Mouse (Mus musculus): ENCODE results near the gene Tiparp. TPM values are rescaled to one million over a fixed set of nuclear protein-coding genes. Genes with fewer than 3 reads are reported as not detected.

Gene Tiparp
- polyA plus RNA-seq, 1 experiment, result 5.2 TPM

DNA sequence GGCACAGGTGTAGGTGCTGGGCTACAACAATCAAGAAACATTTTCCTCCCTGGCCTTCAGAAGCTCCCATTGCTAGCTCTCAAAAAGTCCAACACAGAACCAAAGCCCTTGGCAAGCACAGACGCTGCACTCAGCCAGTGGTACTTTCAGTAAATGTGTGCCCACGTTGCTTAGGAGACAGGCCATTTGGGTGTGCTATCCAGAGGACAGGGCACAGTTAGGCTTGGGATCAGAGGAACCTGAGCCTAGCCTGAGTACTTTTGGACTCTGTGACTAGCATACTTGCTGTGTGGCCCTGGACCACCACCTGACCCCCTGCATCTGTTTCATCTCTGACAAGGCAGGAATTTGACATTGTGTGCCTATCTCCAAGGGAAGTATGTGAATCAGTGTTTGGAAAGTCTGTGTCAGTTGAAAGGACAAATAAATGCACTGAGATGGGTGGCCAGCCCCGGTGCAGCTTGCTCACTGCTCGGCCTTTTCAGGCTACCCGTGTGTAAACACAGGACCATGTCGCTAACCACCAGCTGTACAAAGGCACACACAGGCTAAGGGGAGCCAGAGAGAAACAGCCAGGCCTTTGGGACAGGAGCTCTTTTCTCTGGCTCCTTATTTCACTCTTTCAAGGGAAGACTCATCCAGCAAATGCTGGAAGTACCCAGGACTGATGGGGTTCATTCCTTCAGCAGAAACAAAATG, 35.9 kb downstream of the Tiparp start:
- Histone ChIP-seq H3K4me3 (no peak overlapping the region), H3K36me3 (ENCODE audit: control insufficient read depth, insufficient read depth) (no peaks in the 10 kb centered on the region), H3K27me3 (ENCODE audit: control insufficient read depth, insufficient read depth, insufficient read length) (no peaks in the 10 kb centered on the region), H3ac (ENCODE audit: control insufficient read depth, insufficient read length) (no peak overlapping the region), H3K79me2 (ENCODE audit: control insufficient read depth, insufficient read depth) (no peaks in the 10 kb centered on the region), H3K4me2 (ENCODE audit: low read depth) (no peak overlapping the region)
- TF ChIP-seq POLR2A (IDR thresholded peaks at IDR 0.05; ENCODE audit: insufficient read length, low read depth) (no peak), MYOD1 (IDR thresholded peaks at IDR 0.05; ENCODE audit: control insufficient read depth in 1 of 3, insufficient read length in 2 of 3, low read depth in 2 of 3) (no peak), E2F4 (IDR thresholded peaks at IDR 0.05; ENCODE audit: insufficient read depth) (no peak), REST (IDR thresholded peaks at IDR 0.05; ENCODE audit: insufficient read depth, insufficient read length) (no peak), MAX (IDR thresholded peaks at IDR 0.05; ENCODE audit: low read depth) (no peak), TCF12 (IDR thresholded peaks at IDR 0.05; ENCODE audit: insufficient read depth, poor library complexity, severe bottlenecking) (no peak), USF1 (IDR thresholded peaks at IDR 0.05; ENCODE audit: low read depth) (no peak), CEBPB (IDR thresholded peaks at IDR 0.05; ENCODE audit: insufficient read depth, poor library complexity, severe bottlenecking) (no peak), MYOG (IDR thresholded peaks at IDR 0.05; ENCODE audit: control insufficient read depth in 1 of 3, insufficient read depth in 1 of 3, insufficient read length in 2 of 3, low read depth in 2 of 3) (no peak), POLR2AphosphoS2 (IDR thresholded peaks at IDR 0.05; ENCODE audit: insufficient read length, low read depth) (no peak), TCF3 (IDR thresholded peaks at IDR 0.05; ENCODE audit: insufficient read length, low read depth) (no peak), SRF (IDR thresholded peaks at IDR 0.05; ENCODE audit: control insufficient read depth, insufficient read length, low read depth) (no peak)

DNA sequence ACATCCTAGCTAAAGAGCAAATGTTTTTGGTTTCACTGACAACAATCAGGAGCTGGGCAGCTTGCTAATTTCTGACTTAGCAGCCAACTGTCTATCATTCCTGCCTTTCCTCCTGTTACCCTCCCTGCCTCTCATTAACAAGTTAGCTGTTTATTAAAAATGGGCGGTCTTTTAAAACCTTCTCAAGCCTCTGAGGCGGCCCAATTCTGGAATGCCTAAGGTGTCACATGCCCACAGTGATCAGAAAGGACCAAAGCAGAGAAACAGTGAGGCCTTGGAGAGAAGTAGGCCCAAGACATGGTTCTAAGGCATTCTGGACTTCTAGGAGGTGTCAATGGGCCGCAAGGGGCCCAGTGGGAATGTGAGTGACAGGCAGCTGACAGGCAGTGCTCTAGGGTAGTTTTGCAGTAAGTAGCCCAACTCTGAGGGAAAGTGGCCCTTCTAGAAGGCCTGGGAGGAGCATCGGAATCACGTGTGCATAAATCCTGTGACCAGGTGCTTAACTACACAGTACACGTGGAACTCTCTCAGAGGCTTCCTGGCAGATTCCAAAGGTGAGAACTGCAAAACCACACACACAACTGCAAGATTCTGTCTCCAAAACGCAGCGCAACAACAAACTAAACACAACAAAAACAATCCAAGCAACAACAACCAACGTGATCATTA, 37.6 kb downstream of the Tiparp start:
- TF ChIP-seq MYOD1 (IDR thresholded peaks at IDR 0.05; ENCODE audit: control insufficient read depth in 1 of 3, insufficient read length in 2 of 3, low read depth in 2 of 3), result no peak
- TF ChIP-seq MYOG (IDR thresholded peaks at IDR 0.05; ENCODE audit: control insufficient read depth in 1 of 3, insufficient read depth in 1 of 3, insufficient read length in 2 of 3, low read depth in 2 of 3), result no peak
- TF ChIP-seq POLR2A (IDR thresholded peaks at IDR 0.05; ENCODE audit: insufficient read length, low read depth), result no peak
- no peak for TF ChIP-seq SRF (IDR thresholded peaks at IDR 0.05; ENCODE audit: control insufficient read depth, insufficient read length, low read depth)
- no peak for TF ChIP-seq TCF12 (IDR thresholded peaks at IDR 0.05; ENCODE audit: insufficient read depth, poor library complexity, severe bottlenecking)
- TF ChIP-seq MAX (IDR thresholded peaks at IDR 0.05; ENCODE audit: low read depth), result no peak
- TF ChIP-seq REST (IDR thresholded peaks at IDR 0.05; ENCODE audit: insufficient read depth, insufficient read length), result no peak
- TF ChIP-seq POLR2AphosphoS2 (IDR thresholded peaks at IDR 0.05; ENCODE audit: insufficient read length, low read depth), result no peak
- TF ChIP-seq E2F4 (IDR thresholded peaks at IDR 0.05; ENCODE audit: insufficient read depth), result no peak
- TF ChIP-seq USF1 (IDR thresholded peaks at IDR 0.05; ENCODE audit: low read depth), result no peak
- no peak for TF ChIP-seq TCF3 (IDR thresholded peaks at IDR 0.05; ENCODE audit: insufficient read length, low read depth)
- TF ChIP-seq CEBPB (IDR thresholded peaks at IDR 0.05; ENCODE audit: insufficient read depth, poor library complexity, severe bottlenecking), result no peak
- Histone ChIP-seq H3K4me3 (no peak overlapping the region), H3K4me2 (ENCODE audit: low read depth) (no peak overlapping the region)

DNA sequence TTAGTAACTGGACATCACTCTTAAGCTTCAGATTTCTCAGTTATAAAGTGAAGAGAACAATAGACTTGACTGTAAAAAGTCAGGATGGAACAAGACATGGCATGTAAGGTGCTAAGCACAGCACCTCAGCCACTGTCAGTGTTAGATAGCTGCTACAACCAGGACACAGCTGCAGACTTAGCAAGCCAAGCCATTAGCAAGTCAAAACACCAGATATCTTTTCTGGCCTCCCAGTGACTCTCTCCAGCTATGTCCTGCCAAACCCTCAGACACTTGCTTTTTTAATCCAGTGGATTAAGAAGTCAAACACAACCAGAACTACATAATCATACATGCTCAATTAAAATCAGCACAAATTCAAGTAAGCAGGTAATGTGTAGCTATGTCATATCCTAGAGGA, 41.7 kb downstream of the Tiparp start:
- H3K79me2 ChIP-seq (ENCODE audit: control insufficient read depth, insufficient read depth), result no peaks in the 10 kb centered on the region
- TF ChIP-seq USF1 (IDR thresholded peaks at IDR 0.05; ENCODE audit: low read depth) (no peak), POLR2A (IDR thresholded peaks at IDR 0.05; ENCODE audit: insufficient read length, low read depth) (no peak), E2F4 (IDR thresholded peaks at IDR 0.05; ENCODE audit: insufficient read depth) (no peak), TCF3 (IDR thresholded peaks at IDR 0.05; ENCODE audit: insufficient read length, low read depth) (no peak), REST (IDR thresholded peaks at IDR 0.05; ENCODE audit: insufficient read depth, insufficient read length) (no peak), POLR2AphosphoS2 (IDR thresholded peaks at IDR 0.05; ENCODE audit: insufficient read length, low read depth) (no peak), CEBPB (IDR thresholded peaks at IDR 0.05; ENCODE audit: insufficient read depth, poor library complexity, severe bottlenecking) (no peak), MYOG (IDR thresholded peaks at IDR 0.05; ENCODE audit: control insufficient read depth in 1 of 3, insufficient read depth in 1 of 3, insufficient read length in 2 of 3, low read depth in 2 of 3) (no peak), MAX (IDR thresholded peaks at IDR 0.05; ENCODE audit: low read depth) (no peak), MYOD1 (IDR thresholded peaks at IDR 0.05; ENCODE audit: control insufficient read depth in 1 of 3, insufficient read length in 2 of 3, low read depth in 2 of 3) (no peak), TCF12 (IDR thresholded peaks at IDR 0.05; ENCODE audit: insufficient read depth, poor library complexity, severe bottlenecking) (no peak), SRF (IDR thresholded peaks at IDR 0.05; ENCODE audit: control insufficient read depth, insufficient read length, low read depth) (no peak)
- H3K27me3 ChIP-seq (ENCODE audit: control insufficient read depth, insufficient read depth, insufficient read length), result no peaks in the 10 kb centered on the region
- H3K36me3 ChIP-seq (ENCODE audit: control insufficient read depth, insufficient read depth), result no peaks in the 10 kb centered on the region
- H3K4me2 ChIP-seq (ENCODE audit: low read depth), result no peak overlapping the region
- no peak overlapping the region for H3K4me3 ChIP-seq
- no peak overlapping the region for H3ac ChIP-seq (ENCODE audit: control insufficient read depth, insufficient read length)

More for the DNA sequence above, 37.6 kb downstream of the Tiparp start:
- no peaks in the 10 kb centered on the region for H3K79me2 ChIP-seq (ENCODE audit: control insufficient read depth, insufficient read depth)
- no peaks in the 10 kb centered on the region for H3K36me3 ChIP-seq (ENCODE audit: control insufficient read depth, insufficient read depth)
- H3K27me3 ChIP-seq (ENCODE audit: control insufficient read depth, insufficient read depth, insufficient read length), result no peaks in the 10 kb centered on the region
- no peak overlapping the region for H3ac ChIP-seq (ENCODE audit: control insufficient read depth, insufficient read length)

DNA sequence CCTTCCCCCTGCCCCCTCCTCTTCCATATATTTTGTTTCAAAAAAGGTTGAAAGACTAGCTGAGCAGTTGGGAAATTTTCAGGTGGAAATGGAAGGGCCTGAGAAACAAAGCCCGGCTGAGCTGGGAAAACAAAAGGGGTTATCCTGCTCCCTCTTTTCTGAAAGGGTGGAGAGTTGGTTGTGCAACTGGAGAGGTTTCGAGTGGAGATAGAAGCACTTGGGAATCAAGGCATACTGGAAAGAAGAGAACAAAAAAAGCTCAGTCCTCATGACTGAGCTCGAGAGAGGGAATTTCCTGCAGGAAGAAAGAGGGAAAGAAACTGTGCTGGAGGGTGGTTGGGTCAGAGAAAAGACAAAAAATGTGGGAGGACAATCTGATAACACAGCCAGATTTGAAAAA, 45.3 kb downstream of the Tiparp start:
- H3K36me3 ChIP-seq (ENCODE audit: control insufficient read depth, insufficient read depth), result no peaks in the 10 kb centered on the region
- no peak overlapping the region for H3K4me2 ChIP-seq (ENCODE audit: low read depth)
- no peaks in the 10 kb centered on the region for H3K27me3 ChIP-seq (ENCODE audit: control insufficient read depth, insufficient read depth, insufficient read length)
- no peak for TF ChIP-seq POLR2A (IDR thresholded peaks at IDR 0.05; ENCODE audit: insufficient read length, low read depth)
- H3K79me2 ChIP-seq (ENCODE audit: control insufficient read depth, insufficient read depth), result no peaks in the 10 kb centered on the region
- no peak overlapping the region for H3ac ChIP-seq (ENCODE audit: control insufficient read depth, insufficient read length)
- H3K4me3 ChIP-seq, result no peak overlapping the region

All from myocyte (in vitro differentiated cells).